Mouse (Mus musculus) ES-Bruce4 (cell line): ENCODE measurements around the gene Evc2.

ENCODE experiments used
- CTCF ChIP-seq: IDR thresholded peaks from one replicate; pipeline ENCODE4 v1.8.1; 2011; ENCODE audit warnings: low read depth, low read length
- EP300 ChIP-seq: IDR thresholded peaks from 2 replicates; pipeline ENCODE4 v1.6.1; 2011; ENCODE audit warnings: low read depth, low read length; ENCODE audit not compliant: insufficient read depth

DNA sequence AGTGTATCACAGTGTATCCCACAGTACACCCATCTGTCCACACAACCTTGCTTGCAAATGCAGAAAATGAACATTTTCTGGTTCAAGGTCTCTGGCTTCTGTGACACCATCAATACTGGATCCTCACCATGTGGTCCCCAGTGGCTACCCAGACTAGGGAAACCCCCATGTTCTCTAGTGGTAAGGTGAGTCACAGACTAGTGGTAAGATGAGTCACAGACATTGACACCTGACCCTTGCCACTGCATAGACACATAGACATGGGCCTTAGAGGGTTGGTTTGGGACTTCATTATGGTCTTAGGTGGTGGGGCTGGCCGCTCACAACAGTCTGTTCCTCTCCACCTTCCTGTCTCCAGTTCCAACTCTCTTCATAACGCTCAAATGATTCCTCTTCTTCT is 104.5 kb downstream of the Evc2 start:
- no peak for TF ChIP-seq CTCF
- TF ChIP-seq EP300, result no peak
